Mouse (Mus musculus): Measurements from ENCODE around the gene Lrp6. TPM values are rescaled to one million over a fixed set of nuclear protein-coding genes. Genes with fewer than 3 reads are reported as not detected.

Lrp6 gene
- polyA plus RNA-seq, 1 experiment from 2014 or later: 10.1 TPM

DNA sequence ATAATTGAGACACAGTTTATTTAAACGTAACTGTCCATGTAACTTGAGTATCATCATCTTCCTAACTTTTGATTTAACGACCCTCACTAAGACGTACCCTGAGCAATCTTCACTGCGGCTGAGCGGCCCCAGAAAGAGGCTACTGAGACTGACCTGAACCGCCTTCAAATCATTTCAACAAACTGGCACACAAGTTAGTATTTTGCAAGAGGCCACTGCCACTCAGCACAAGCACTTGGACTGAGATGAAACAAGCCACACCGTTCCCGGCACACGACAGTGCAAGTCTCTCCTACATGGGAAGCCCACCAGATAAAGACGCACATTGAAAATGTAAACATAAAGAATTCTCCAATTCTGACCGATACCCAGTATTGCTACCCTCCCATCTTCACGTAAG, 118.3 kb downstream of the Lrp6 start:
- TF ChIP-seq CTCF (IDR thresholded peaks at IDR 0.05; ENCODE audit: low read depth): no peak
- H3K9me3 ChIP-seq (ENCODE audit: low read length): no peaks in the 10 kb centered on the region
- H3K4me3 ChIP-seq (ENCODE audit: low read depth, low read length): no peak overlapping the region
- no peak overlapping the region for H3K27ac ChIP-seq (ENCODE audit: low read depth)
- ATAC-seq: no peak
- H3K27me3 ChIP-seq (ENCODE audit: insufficient read depth, low read length): no peaks in the 10 kb centered on the region
- no peak overlapping the region for H3K9ac ChIP-seq (replicated peaks)
- no peak overlapping the region for H3K4me2 ChIP-seq (ENCODE audit: low read depth, low read length)
- H3K4me1 ChIP-seq (ENCODE audit: insufficient read depth): no peaks in the 10 kb centered on the region
- whole genome bisulfite sequencing (ENCODE audit: insufficient replicate concordance): 82% methylated on average over 12 of the region's 12 CpGs
- H3K36me3 ChIP-seq (replicated peaks; ENCODE audit: insufficient read depth, low read length): peaks cover 45% of the 10 kb centered on the region
- DNase-seq: no peak

DNA sequence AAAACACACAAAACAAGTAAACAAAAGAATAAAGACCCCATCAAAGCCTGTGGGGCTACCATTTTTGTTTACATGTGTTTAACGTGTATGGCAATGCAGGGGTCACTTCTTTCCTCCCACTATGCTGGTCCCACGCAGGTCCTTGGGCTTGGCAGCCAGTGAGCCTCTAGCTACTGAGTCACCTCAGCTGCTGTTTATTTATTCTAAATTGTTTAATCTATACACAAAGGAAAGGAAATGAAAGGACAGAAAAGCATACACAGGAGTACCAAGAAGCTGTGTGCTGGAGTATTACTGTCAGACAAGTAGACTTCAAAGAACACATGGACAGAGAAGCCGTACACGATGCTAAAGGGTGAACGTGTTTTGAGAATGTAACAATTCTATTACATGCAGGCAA, 122.8 kb downstream of the Lrp6 start:
- no peaks in the 10 kb centered on the region for H3K27me3 ChIP-seq (ENCODE audit: insufficient read depth, low read length)
- H3K4me2 ChIP-seq (ENCODE audit: low read depth, low read length): no peak overlapping the region
- ATAC-seq (no peak), DNase-seq (no peak)
- H3K4me1 ChIP-seq (ENCODE audit: insufficient read depth): no peaks in the 10 kb centered on the region
- 68% methylated on average over 5 of the region's 5 CpGs for WGBS (ENCODE audit: insufficient replicate concordance)
- TF ChIP-seq EP300 (IDR thresholded peaks at IDR 0.05; ENCODE audit: low read depth) (no peak), CTCF (IDR thresholded peaks at IDR 0.05; ENCODE audit: low read depth) (no peak)
- H3K9me3 ChIP-seq (ENCODE audit: low read length): no peaks in the 10 kb centered on the region
- H3K9ac ChIP-seq (replicated peaks): no peak overlapping the region
- peaks cover 15% of the 10 kb centered on the region; the same call in 1 of the 2 replicates for H3K36me3 ChIP-seq (replicated peaks; ENCODE audit: insufficient read depth, low read length)
- peak overlapping the region; percentile 77 for H3K27ac ChIP-seq (ENCODE audit: low read depth)
- no peak overlapping the region for H3K4me3 ChIP-seq (ENCODE audit: low read depth, low read length)

DNA sequence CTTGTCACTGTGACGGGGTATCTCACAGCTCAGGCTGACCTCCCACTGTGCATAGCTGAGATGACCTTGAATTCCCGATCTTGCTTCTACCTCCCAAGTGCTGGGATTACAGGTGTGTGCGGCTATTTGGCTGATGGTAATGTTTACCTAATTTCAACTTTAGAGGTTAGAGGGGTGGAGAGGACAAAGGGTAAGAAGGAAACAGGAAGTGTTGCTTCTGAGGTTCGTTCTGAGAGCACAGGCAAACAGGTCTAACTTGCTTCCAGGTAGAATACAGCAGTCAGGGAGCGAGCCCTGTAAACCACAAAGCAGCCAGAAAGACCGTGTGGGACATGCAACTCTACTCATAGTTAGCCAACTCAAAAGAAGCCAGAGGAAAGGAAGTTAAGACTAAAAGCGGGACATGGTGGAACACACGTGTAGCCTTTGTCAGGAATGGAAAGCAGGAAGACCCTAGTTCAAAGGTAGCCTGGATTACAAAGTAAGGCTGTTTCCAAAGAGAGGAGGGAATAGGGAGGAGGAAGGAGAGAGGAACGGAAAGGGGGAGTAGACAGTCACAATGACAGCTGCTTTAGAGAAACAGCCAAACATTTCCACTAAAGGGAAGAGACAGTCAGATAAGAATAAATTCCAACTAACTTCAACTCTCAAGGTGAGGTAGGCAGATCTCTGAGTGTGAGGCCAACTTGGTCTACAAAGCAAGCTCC, 123.4 kb downstream of the Lrp6 start:
- H3K27ac ChIP-seq (ENCODE audit: low read depth): peak overlapping the region; percentile 77
- H3K4me3 ChIP-seq (ENCODE audit: low read depth, low read length): no peak overlapping the region
- ATAC-seq (peak; percentile 78), DNase-seq (no peak)
- H3K36me3 ChIP-seq (replicated peaks; ENCODE audit: insufficient read depth, low read length): peaks cover 11% of the 10 kb centered on the region; the same call in 1 of the 2 replicates
- H3K4me2 ChIP-seq (ENCODE audit: low read depth, low read length): no peak overlapping the region
- no peaks in the 10 kb centered on the region for H3K4me1 ChIP-seq (ENCODE audit: insufficient read depth)
- H3K9ac ChIP-seq (replicated peaks): no peak overlapping the region
- TF ChIP-seq EP300 (IDR thresholded peaks at IDR 0.05; ENCODE audit: low read depth) (no peak), CTCF (IDR thresholded peaks at IDR 0.05; ENCODE audit: low read depth) (no peak)
- WGBS (ENCODE audit: insufficient replicate concordance): 42% methylated on average over 9 of the region's 9 CpGs
- H3K9me3 ChIP-seq (ENCODE audit: low read length): no peaks in the 10 kb centered on the region
- H3K27me3 ChIP-seq (ENCODE audit: insufficient read depth, low read length): no peaks in the 10 kb centered on the region

DNA sequence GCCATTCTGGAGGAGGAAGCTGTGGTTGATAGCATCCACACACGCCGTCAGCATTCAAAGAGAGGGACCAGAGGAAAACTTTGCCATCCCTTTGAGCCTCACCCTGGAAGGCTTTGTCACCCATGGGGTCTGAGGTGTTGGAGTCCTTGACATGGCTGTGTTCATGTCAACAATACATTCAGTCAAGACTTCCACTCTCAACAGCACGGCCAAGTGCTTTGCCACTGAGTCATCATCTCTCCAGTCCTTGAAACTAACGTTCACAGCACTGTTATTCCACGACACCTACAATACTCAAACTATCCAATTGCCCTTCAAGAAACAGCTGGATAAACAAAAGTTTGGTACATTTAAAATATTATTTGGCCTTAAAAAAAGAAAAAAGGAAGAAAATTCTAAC, 124.5 kb downstream of the Lrp6 start:
- H3K27me3 ChIP-seq (ENCODE audit: insufficient read depth, low read length): no peaks in the 10 kb centered on the region
- DNase-seq (no peak), ATAC-seq (no peak)
- TF ChIP-seq CTCF (IDR thresholded peaks at IDR 0.05; ENCODE audit: low read depth): no peak
- no peak for TF ChIP-seq EP300 (IDR thresholded peaks at IDR 0.05; ENCODE audit: low read depth)
- H3K9ac ChIP-seq (replicated peaks): no peak overlapping the region
- peaks cover under 1% of the 10 kb centered on the region; the same call in 1 of the 2 replicates for H3K4me1 ChIP-seq (ENCODE audit: insufficient read depth)
- no peak overlapping the region for H3K4me3 ChIP-seq (ENCODE audit: low read depth, low read length)
- no peak overlapping the region for H3K4me2 ChIP-seq (ENCODE audit: low read depth, low read length)
- H3K36me3 ChIP-seq (replicated peaks; ENCODE audit: insufficient read depth, low read length): peaks cover 8% of the 10 kb centered on the region; the same call in 1 of the 2 replicates
- 68% methylated on average over 5 of the region's 5 CpGs for WGBS (ENCODE audit: insufficient replicate concordance)
- no peak overlapping the region for H3K27ac ChIP-seq (ENCODE audit: low read depth)
- no peaks in the 10 kb centered on the region for H3K9me3 ChIP-seq (ENCODE audit: low read length)

DNA sequence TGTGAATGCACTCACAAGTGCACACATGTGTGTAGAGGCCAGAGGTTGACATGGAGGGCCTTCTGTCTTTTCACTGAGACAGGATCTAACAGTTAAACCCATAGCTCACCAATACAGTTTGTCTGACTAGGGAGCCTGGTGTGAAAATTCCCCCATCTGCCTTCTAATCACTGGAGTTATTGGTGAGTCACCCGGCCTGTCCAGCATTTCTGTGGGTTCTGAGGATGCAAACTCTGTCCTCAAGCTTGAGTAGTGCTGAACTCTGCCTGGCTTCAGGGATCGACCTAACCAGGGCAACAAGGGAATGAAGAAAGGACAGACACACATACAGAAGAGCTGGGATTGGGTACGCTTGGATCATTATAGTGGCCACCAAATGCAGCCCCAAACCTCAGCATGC, 125.0 kb downstream of the Lrp6 start:
- no peaks in the 10 kb centered on the region for H3K9me3 ChIP-seq (ENCODE audit: low read length)
- peaks cover 3% of the 10 kb centered on the region for H3K4me1 ChIP-seq (ENCODE audit: insufficient read depth)
- H3K27ac ChIP-seq (ENCODE audit: low read depth): no peak overlapping the region
- H3K9ac ChIP-seq (replicated peaks): no peak overlapping the region
- WGBS (ENCODE audit: insufficient replicate concordance): 79% methylated on average over 3 of the region's 3 CpGs
- no peak overlapping the region for H3K4me2 ChIP-seq (ENCODE audit: low read depth, low read length)
- ATAC-seq (no peak), DNase-seq (no peak)
- peaks cover 8% of the 10 kb centered on the region; the same call in 1 of the 2 replicates for H3K36me3 ChIP-seq (replicated peaks; ENCODE audit: insufficient read depth, low read length)
- no peak overlapping the region for H3K4me3 ChIP-seq (ENCODE audit: low read depth, low read length)
- H3K27me3 ChIP-seq (ENCODE audit: insufficient read depth, low read length): no peaks in the 10 kb centered on the region
- TF ChIP-seq CTCF (IDR thresholded peaks at IDR 0.05; ENCODE audit: low read depth): no peak
- TF ChIP-seq EP300 (IDR thresholded peaks at IDR 0.05; ENCODE audit: low read depth): no peak

DNA sequence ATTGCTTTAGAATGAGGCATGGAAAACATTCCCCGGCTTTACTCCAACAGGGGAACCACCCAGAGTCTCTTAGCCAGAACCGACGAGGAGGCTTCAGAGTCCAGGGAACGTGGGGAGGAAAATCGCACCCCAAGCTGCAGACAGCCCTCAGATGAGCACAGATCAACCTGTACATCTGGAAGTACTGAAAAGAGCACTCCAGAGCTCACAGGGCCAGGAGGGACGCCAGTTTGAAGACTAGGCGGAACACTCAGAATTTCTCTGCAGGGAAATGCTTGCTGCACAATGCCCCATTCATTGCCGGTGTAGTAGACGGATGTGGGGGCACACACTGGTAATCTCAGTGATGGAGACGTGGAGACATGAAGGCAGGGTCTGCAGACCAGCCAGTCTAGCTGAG, 126.7 kb downstream of the Lrp6 start:
- peaks cover 3% of the 10 kb centered on the region for H3K4me1 ChIP-seq (ENCODE audit: insufficient read depth)
- no peaks in the 10 kb centered on the region for H3K36me3 ChIP-seq (replicated peaks; ENCODE audit: insufficient read depth, low read length)
- DNase-seq: no peak
- no peak overlapping the region for H3K9ac ChIP-seq (replicated peaks)
- no peak overlapping the region for H3K27ac ChIP-seq (ENCODE audit: low read depth)
- no peak for TF ChIP-seq EP300 (IDR thresholded peaks at IDR 0.05; ENCODE audit: low read depth)
- TF ChIP-seq CTCF (IDR thresholded peaks at IDR 0.05; ENCODE audit: low read depth): no peak
- 66% methylated on average over 10 of the region's 10 CpGs for WGBS (ENCODE audit: insufficient replicate concordance)
- H3K4me2 ChIP-seq (ENCODE audit: low read depth, low read length): no peak overlapping the region
- no peak overlapping the region for H3K4me3 ChIP-seq (ENCODE audit: low read depth, low read length)
- no peaks in the 10 kb centered on the region for H3K27me3 ChIP-seq (ENCODE audit: insufficient read depth, low read length)
- no peaks in the 10 kb centered on the region for H3K9me3 ChIP-seq (ENCODE audit: low read length)
- ATAC-seq: no peak
